Mouse (Mus musculus): ENCODE measurements around the gene Lsm12. TPM values are rescaled to one million over a fixed set of nuclear protein-coding genes. Genes with fewer than 3 reads are reported as not detected.

Gene Lsm12
- total and polyA plus RNA-seq, 3 experiments: 66.9 to 185 (median 78.9) TPM

DNA sequence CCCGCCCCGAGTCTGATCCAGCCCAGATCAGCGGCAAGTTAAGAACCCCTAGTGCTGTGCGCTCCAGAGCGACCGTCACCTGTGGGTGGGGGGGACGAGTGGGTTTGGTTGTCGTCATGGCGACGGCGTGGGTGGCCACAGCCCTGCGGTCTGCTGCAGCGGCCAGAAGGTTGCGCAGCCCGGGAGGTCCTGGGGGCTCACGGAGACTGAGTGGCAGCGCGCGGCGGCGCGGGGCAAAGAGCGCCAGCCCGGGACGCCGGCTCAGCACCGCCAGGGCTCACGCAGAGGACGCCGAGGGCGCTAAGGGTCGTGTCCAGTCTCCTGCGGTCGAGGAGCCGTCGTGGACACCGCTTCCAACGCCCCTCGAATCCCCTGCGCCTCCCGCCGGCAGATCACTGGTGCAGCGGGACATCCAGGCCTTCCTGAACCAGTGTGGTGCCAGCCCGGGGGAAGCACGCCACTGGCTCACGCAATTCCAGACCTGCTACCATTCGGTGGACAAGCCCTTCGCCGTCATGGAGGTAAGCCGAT lies 39.6 kb downstream of the Lsm12 start, which contains the start of gene Nags:
Gene Nags (plus strand): TSS at position 43 of the 531 bp plus-strand sequence.
- Histone ChIP-seq H3K79me2 (replicated peaks; ENCODE audit: control insufficient read depth, extremely low read depth, insufficient read depth, poor library complexity, severe bottlenecking) (no peaks in the 10 kb centered on the region), H3K9me3 (replicated peaks; ENCODE audit: low read length) (peaks cover 6% of the 10 kb centered on the region), H3K27ac (ENCODE audit: insufficient read depth, low read depth) (no peak within 1 kb of the TSS), H3K4me2 (ENCODE audit: insufficient read depth, low read depth, poor library complexity, severe bottlenecking) (no peak within 1 kb of the TSS), H3K36me3 (replicated peaks in 1 of 2; ENCODE audit: control insufficient read depth in 1 of 2, insufficient read depth in 1 of 2, low read length in 1 of 2) (no peaks in the 10 kb centered on the region), H3K4me3 (replicated peaks in 1 of 3; ENCODE audit: low read depth in 2 of 3, low read length in 2 of 3, poor library complexity in 1 of 3) (no peak within 1 kb of the TSS), H3K27me3 (replicated peaks) (peaks cover 54% of the 10 kb centered on the region), H3K9ac (ENCODE audit: insufficient read depth, low read depth) (no peak within 1 kb of the TSS), H3K4me1 (ENCODE audit: control insufficient read depth in 1 of 2, insufficient read depth in 2 of 2) (no peaks in the 10 kb centered on the region)
- no peak for TF ChIP-seq BHLHE40 (IDR thresholded peaks at IDR 0.05; ENCODE audit: low read depth, low read length)
- no peak for TF ChIP-seq ZC3H11A (IDR thresholded peaks at IDR 0.05; ENCODE audit: low read depth, low read length)
- TF ChIP-seq JUN (IDR thresholded peaks at IDR 0.05; ENCODE audit: insufficient read depth, low read depth, low read length): no peak
- no peak for TF ChIP-seq HCFC1 (IDR thresholded peaks at IDR 0.05; ENCODE audit: low read depth, low read length)
- no peak for TF ChIP-seq SMC3 (IDR thresholded peaks at IDR 0.05; ENCODE audit: low read depth, low read length)
- TF ChIP-seq IRF4 (IDR thresholded peaks at IDR 0.05; ENCODE audit: low read depth, low read length): no peak
- no peak for TF ChIP-seq RAD21 (IDR thresholded peaks at IDR 0.05; ENCODE audit: low read depth, low read length)
- no peak for TF ChIP-seq POLR2A (IDR thresholded peaks at IDR 0.05; ENCODE audit: low read depth, low read length)
- TF ChIP-seq ZKSCAN1 (IDR thresholded peaks at IDR 0.05; ENCODE audit: borderline replicate concordance, low read depth, low read length): no peak
- no peak for TF ChIP-seq MXI1 (IDR thresholded peaks at IDR 0.05; ENCODE audit: low read depth, low read length)
- TF ChIP-seq MAFK (IDR thresholded peaks at IDR 0.05; ENCODE audit: insufficient replicate concordance, low read length): no peak
- dilution Hi-C loops (cut with MboI; ENCODE audit: extremely low pct_ligation_motif_present, extremely low pct_unique_long_range_greater_than_20kb, low sequenced_read_pairs) (no loop called here), in situ Hi-C loops (cut with MboI; ENCODE audit: low pct_ligation_motif_present, low pct_unique_long_range_greater_than_20kb, low sequenced_read_pairs) (no loop called here)
- no peak for DNase-seq (ENCODE audit: extremely low read depth)

DNA sequence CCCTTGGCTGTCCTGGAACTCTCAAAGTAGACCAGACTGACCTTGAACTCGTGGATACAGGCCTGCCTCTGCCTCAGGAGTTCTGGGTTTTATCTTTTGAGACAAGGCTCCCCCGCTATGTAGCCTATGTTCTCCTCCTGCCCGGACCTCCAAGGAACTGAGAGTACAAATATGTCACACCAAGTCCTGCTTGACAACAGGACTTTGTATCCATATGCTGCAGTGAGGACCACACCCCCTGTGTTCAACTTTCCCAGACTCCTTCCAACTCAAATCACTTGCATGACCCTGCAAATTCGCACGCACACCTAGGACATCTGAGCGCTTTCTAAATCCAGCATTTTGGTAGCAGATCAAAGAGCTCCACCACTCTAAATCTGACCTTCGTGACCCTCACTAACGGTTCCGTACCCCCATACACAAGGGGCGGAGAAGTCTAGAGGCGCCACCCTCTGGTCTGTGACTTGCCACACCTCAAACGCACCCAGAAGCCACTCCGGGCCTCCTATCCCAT lies 40.1 kb downstream of the Lsm12 start:
- Histone ChIP-seq H3K4me3 (replicated peaks in 1 of 3; ENCODE audit: low read depth in 2 of 3, low read length in 2 of 3, poor library complexity in 1 of 3) (no peak overlapping the region), H3K4me2 (ENCODE audit: insufficient read depth, low read depth, poor library complexity, severe bottlenecking) (no peak overlapping the region), H3K27ac (ENCODE audit: insufficient read depth, low read depth) (no peak overlapping the region), H3K36me3 (replicated peaks in 1 of 2; ENCODE audit: control insufficient read depth in 1 of 2, insufficient read depth in 1 of 2, low read length in 1 of 2) (no peaks in the 10 kb centered on the region), H3K4me1 (ENCODE audit: control insufficient read depth in 1 of 2, insufficient read depth in 2 of 2) (no peaks in the 10 kb centered on the region), H3K27me3 (replicated peaks) (peaks cover 55% of the 10 kb centered on the region), H3K9ac (ENCODE audit: insufficient read depth, low read depth) (no peak overlapping the region), H3K9me3 (replicated peaks; ENCODE audit: low read length) (peaks cover 6% of the 10 kb centered on the region), H3K79me2 (replicated peaks; ENCODE audit: control insufficient read depth, extremely low read depth, insufficient read depth, poor library complexity, severe bottlenecking) (no peaks in the 10 kb centered on the region)
- in situ Hi-C loops (cut with MboI; ENCODE audit: low pct_ligation_motif_present, low pct_unique_long_range_greater_than_20kb, low sequenced_read_pairs): no loop called here
- dilution Hi-C loops (cut with MboI; ENCODE audit: extremely low pct_ligation_motif_present, extremely low pct_unique_long_range_greater_than_20kb, low sequenced_read_pairs): no loop called here
- TF ChIP-seq HCFC1 (IDR thresholded peaks at IDR 0.05; ENCODE audit: low read depth, low read length): no peak
- DNase-seq (ENCODE audit: extremely low read depth): no peak

DNA sequence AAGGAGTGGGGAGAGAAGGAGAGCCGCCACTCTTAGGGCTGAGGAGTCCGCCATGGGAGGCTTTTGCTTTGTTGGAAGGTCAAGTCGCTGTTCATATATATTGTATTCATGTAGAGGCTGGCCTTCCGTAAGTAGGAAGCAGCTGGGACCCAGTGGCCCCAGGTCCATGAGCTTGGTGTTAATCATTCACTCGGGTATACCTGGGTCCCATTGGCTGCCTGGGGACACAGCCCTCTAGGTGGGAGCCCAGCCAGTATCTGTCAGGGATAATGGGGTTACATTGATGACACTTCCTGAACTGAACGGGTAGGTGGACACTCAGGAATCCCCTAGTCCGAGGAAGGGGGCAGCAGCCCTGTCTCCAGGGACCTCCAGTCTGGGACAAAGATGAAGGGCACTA lies 42.7 kb downstream of the Lsm12 start:
- in situ Hi-C loops (cut with MboI; ENCODE audit: low pct_ligation_motif_present, low pct_unique_long_range_greater_than_20kb, low sequenced_read_pairs) (no loop called here), dilution Hi-C loops (cut with MboI; ENCODE audit: extremely low pct_ligation_motif_present, extremely low pct_unique_long_range_greater_than_20kb, low sequenced_read_pairs) (no loop called here)
- Histone ChIP-seq H3K9me3 (replicated peaks; ENCODE audit: low read length) (peaks cover 6% of the 10 kb centered on the region), H3K4me3 (replicated peaks in 1 of 3; ENCODE audit: low read depth in 2 of 3, low read length in 2 of 3, poor library complexity in 1 of 3) (no peak overlapping the region), H3K9ac (ENCODE audit: insufficient read depth, low read depth) (no peak overlapping the region), H3K79me2 (replicated peaks; ENCODE audit: control insufficient read depth, extremely low read depth, insufficient read depth, poor library complexity, severe bottlenecking) (no peaks in the 10 kb centered on the region), H3K36me3 (replicated peaks in 1 of 2; ENCODE audit: control insufficient read depth in 1 of 2, insufficient read depth in 1 of 2, low read length in 1 of 2) (no peaks in the 10 kb centered on the region), H3K4me2 (ENCODE audit: insufficient read depth, low read depth, poor library complexity, severe bottlenecking) (no peak overlapping the region), H3K27me3 (replicated peaks) (peaks cover 59% of the 10 kb centered on the region), H3K27ac (ENCODE audit: insufficient read depth, low read depth) (no peak overlapping the region), H3K4me1 (ENCODE audit: control insufficient read depth in 1 of 2, insufficient read depth in 2 of 2) (peaks cover 0 to 7% of the 10 kb centered on the region in 2 experiments; a peak in 2 of 4 replicates)
- no peak for DNase-seq (ENCODE audit: extremely low read depth)
- TF ChIP-seq ZC3H11A (IDR thresholded peaks at IDR 0.05; ENCODE audit: low read depth, low read length) (no peak), POLR2A (IDR thresholded peaks at IDR 0.05; ENCODE audit: low read depth, low read length) (no peak), TCF12 (IDR thresholded peaks at IDR 0.05; ENCODE audit: low read depth, low read length) (no peak), E2F4 (IDR thresholded peaks at IDR 0.05; ENCODE audit: insufficient replicate concordance, low read depth, low read length) (no peak), UBTF (IDR thresholded peaks at IDR 0.05; ENCODE audit: low read depth, low read length) (no peak)
